Mouse (Mus musculus) testis, adult 2 months (tissue): Measurements from ENCODE around the gene Ccl9.

Experiments
- CTCF ChIP-seq: fragments of 200-500 bp; IDR thresholded peaks from 2 replicates; pipeline ENCODE4 v1.5.1; 2012; ENCODE audit warnings: low read depth, mild to moderate bottlenecking, inconsistent platforms, low read length, moderate library complexity; ENCODE audit not compliant: control insufficient read depth, insufficient read depth, insufficient replicate concordance
- POLR2A ChIP-seq: fragments of 200-500 bp; IDR thresholded peaks from 2 replicates; pipeline ENCODE4 v1.6.1; 2012; ENCODE audit warnings: low read depth, mild to moderate bottlenecking, inconsistent platforms, low read length, moderate library complexity; ENCODE audit not compliant: control insufficient read depth

DNA sequence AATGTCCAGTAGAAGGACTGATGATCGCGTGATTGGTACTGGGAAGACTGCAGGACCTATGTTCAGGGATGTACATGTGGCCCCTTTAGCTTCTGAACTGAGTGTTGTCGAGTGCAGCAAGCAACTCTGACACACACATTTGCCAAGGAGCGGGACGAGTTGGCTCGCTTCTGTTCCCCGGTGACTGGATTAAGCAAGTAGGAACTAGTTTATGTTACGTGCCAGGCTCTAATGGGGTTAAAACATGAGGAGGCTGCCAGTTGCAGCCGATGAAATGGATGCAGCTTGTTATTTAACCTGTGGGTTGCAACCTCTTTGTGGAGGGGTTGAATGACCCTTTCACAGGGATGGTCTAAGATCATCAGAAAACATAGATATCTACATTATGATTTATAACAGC lies 10.4 kb downstream of the Ccl9 start:
- TF ChIP-seq POLR2A (no peak), CTCF (no peak)
